ENCODE assay signal across 8 mouse cellular contexts in genomic region chrX:12936406-12937172, GRCm38 (mm10).
DNase-seq lines count a peak whose midpoint lies in the region; ATAC-seq and TF ChIP-seq lines count a peak whose summit lies in the region.

No protein-coding gene starts in this region.

- peaks cover 2 to 4% of the 10 kb centered on the region in 2 experiments; a peak in 2 of 4 replicates for H3K4me1 ChIP-seq in CH12.LX (ENCODE audit: control insufficient read depth in 1 of 2, insufficient read depth in 2 of 2)
- no peaks in the 10 kb centered on the region for H3K4me1 ChIP-seq in forebrain, embryonic 13.5 days
- no peaks in the 10 kb centered on the region for H3K4me1 ChIP-seq in lung, embryonic 16.5 days (replicated peaks; ENCODE audit: control insufficient read depth, insufficient read depth, low read length)

- TF ChIP-seq POLR2A in CH12.LX (IDR thresholded peaks at IDR 0.05; ENCODE audit: low read depth, low read length): peak; percentile 55

- WGBS in forebrain, embryonic 13.5 days: 12% methylated on average over 41 of the region's 43 CpGs
- WGBS in lung, embryonic 16.5 days: 9% methylated on average over 43 of the region's 43 CpGs

- TF ChIP-seq RAD21 in CH12.LX (IDR thresholded peaks at IDR 0.05; ENCODE audit: low read depth, low read length): no peak

- H3K27ac ChIP-seq in CH12.LX (ENCODE audit: insufficient read depth, low read depth): no peak overlapping the region
- H3K27ac ChIP-seq in forebrain, embryonic 13.5 days: no peak overlapping the region
- H3K27ac ChIP-seq in lung, embryonic 16.5 days (ENCODE audit: low read length): no peak overlapping the region

- in situ Hi-C loops in CH12.LX (cut with MboI; ENCODE audit: low pct_ligation_motif_present, low pct_unique_long_range_greater_than_20kb, low sequenced_read_pairs): no loop called here

- peak overlapping the region; percentile 42 for H3K4me2 ChIP-seq in CH12.LX (ENCODE audit: insufficient read depth, low read depth, poor library complexity, severe bottlenecking)
- H3K4me2 ChIP-seq in forebrain, embryonic 13.5 days: peak overlapping the region; percentile 63
- H3K4me2 ChIP-seq in lung, embryonic 16.5 days (ENCODE audit: low read depth, low read length): peak overlapping the region; percentile 65

- no peaks in the 10 kb centered on the region for H3K27me3 ChIP-seq in CH12.LX (replicated peaks)
- no peaks in the 10 kb centered on the region for H3K27me3 ChIP-seq in forebrain, embryonic 13.5 days
- no peaks in the 10 kb centered on the region; the same call in 1 of the 2 replicates for H3K27me3 ChIP-seq in lung, embryonic 16.5 days (ENCODE audit: control insufficient read depth, insufficient read depth, low read depth, low read length)

- TF ChIP-seq EP300 in CH12.LX (IDR thresholded peaks at IDR 0.05; ENCODE audit: low read length): no peak

- H3K9me3 ChIP-seq in CH12.LX (replicated peaks; ENCODE audit: low read length): no peaks in the 10 kb centered on the region
- no peaks in the 10 kb centered on the region for H3K9me3 ChIP-seq in forebrain, embryonic 13.5 days (replicated peaks)
- no peaks in the 10 kb centered on the region for H3K9me3 ChIP-seq in lung, embryonic 16.5 days (ENCODE audit: control insufficient read depth, low read length)

- no peaks in the 10 kb centered on the region for H3K79me2 ChIP-seq in CH12.LX (replicated peaks; ENCODE audit: control insufficient read depth, extremely low read depth, insufficient read depth, poor library complexity, severe bottlenecking)

- peak overlapping the region; percentile 28 to 69 (median 52) for H3K4me3 ChIP-seq in CH12.LX (replicated peaks in 1 of 3; ENCODE audit: low read depth in 2 of 3, low read length in 2 of 3, poor library complexity in 1 of 3)
- peak overlapping the region; percentile 44 for H3K4me3 ChIP-seq in forebrain, embryonic 13.5 days
- H3K4me3 ChIP-seq in lung, embryonic 16.5 days (ENCODE audit: low read length): peak overlapping the region; percentile 51

- dilution Hi-C loops in CH12.LX (cut with MboI; ENCODE audit: extremely low pct_ligation_motif_present, extremely low pct_unique_long_range_greater_than_20kb, low sequenced_read_pairs): no loop called here

- peak; percentile 74; the same call in 1 of the 2 replicates for ATAC-seq in forebrain, embryonic 13.5 days
- ATAC-seq in lung, embryonic 16.5 days (ENCODE audit: low read depth): peak; percentile 77
- peak; percentile 48 for ATAC-seq in neutrophil, adult 5-6 weeks (ENCODE audit: extremely low read depth, insufficient number of reproducible peaks, low FRiP score, poor library complexity, severe bottlenecking)

- H3K36me3 ChIP-seq in CH12.LX (replicated peaks in 1 of 2; ENCODE audit: control insufficient read depth in 1 of 2, insufficient read depth in 1 of 2, low read length in 1 of 2): no peaks in the 10 kb centered on the region
- H3K36me3 ChIP-seq in forebrain, embryonic 13.5 days (ENCODE audit: poor library complexity, severe bottlenecking): no peaks in the 10 kb centered on the region
- H3K36me3 ChIP-seq in lung, embryonic 16.5 days (ENCODE audit: control insufficient read depth, insufficient read depth, low read length): no peaks in the 10 kb centered on the region

- no peak for TF ChIP-seq CTCF in CH12.LX (conservative IDR thresholded peaks at IDR 0.05 in 1 of 2, IDR thresholded peaks at IDR 0.05 in 1 of 2; ENCODE audit: low read depth in 2 of 2, low read length in 2 of 2)

- peak; percentile 33 for DNase-seq in CH12.LX (ENCODE audit: extremely low read depth)
- peak; percentile 17 for DNase-seq in brain, adult 2 months (ENCODE audit: low read depth, low spot score)
- DNase-seq in heart, postnatal 4 days: peak; percentile 38
- peak; percentile 10 to 19 for DNase-seq in layer of hippocampus, adult 8-10 months (ENCODE audit: low spot score in 2 of 2)
- DNase-seq in thymus, postnatal 0 days (ENCODE audit: low spot score): peak; percentile 25

- peak overlapping the region; percentile 17; the same call in 1 of the 2 replicates for H3K9ac ChIP-seq in CH12.LX (ENCODE audit: insufficient read depth, low read depth)
- H3K9ac ChIP-seq in forebrain, embryonic 13.5 days: peak overlapping the region; percentile 61
- peak overlapping the region; percentile 69 for H3K9ac ChIP-seq in lung, embryonic 16.5 days (ENCODE audit: low read length)

TF ChIP-seq in CH12.LX, 34 proteins besides CTCF, POLR2A, EP300 and RAD21:
- TF ChIP-seq NRF1 (IDR thresholded peaks at IDR 0.05; ENCODE audit: low read depth, low read length) (peak; percentile 51), UBTF (IDR thresholded peaks at IDR 0.05; ENCODE audit: low read depth, low read length) (peak; percentile 43; the same call in 1 of the 2 replicates), HCFC1 (IDR thresholded peaks at IDR 0.05; ENCODE audit: low read depth, low read length) (no peak)

Comparison
In these comparisons a context has a peak if more than half of its experiments do, and no peak if none do; other contexts are left out.
1. H3K9ac ChIP-seq: peak in every context shown above with its lines; median percentile 69 in lung, embryonic 16.5 days; 61 in forebrain, embryonic 13.5 days; 17 in CH12.LX.